ENCODE assay signal across 7 mouse cellular contexts in genomic region chr10:126928819-126929206, GRCm38 (mm10). TPM values are rescaled to one million over a fixed set of nuclear protein-coding genes. Genes with fewer than 3 reads are reported as not detected.
DNase-seq lines count a peak whose midpoint lies in the region; ATAC-seq and TF ChIP-seq lines count a peak whose summit lies in the region.

No protein-coding gene starts in this region.

- H3K4me1 ChIP-seq in forebrain, postnatal 0 days (ENCODE audit: insufficient read depth), result peaks cover 30% of the 10 kb centered on the region
- peaks cover 52% of the 10 kb centered on the region for H3K4me1 ChIP-seq in intestine, embryonic 16.5 days (ENCODE audit: control insufficient read depth, insufficient read depth, low read length)
- H3K4me1 ChIP-seq in midbrain, embryonic 12.5 days, result peaks cover 61% of the 10 kb centered on the region

- no peaks in the 10 kb centered on the region for H3K27me3 ChIP-seq in forebrain, postnatal 0 days (ENCODE audit: insufficient read depth, low read length)
- H3K27me3 ChIP-seq in intestine, embryonic 16.5 days (replicated peaks; ENCODE audit: control insufficient read depth, insufficient read depth, low read length), result no peaks in the 10 kb centered on the region
- H3K27me3 ChIP-seq in midbrain, embryonic 12.5 days, result peaks cover 42% of the 10 kb centered on the region

- H3K4me3 ChIP-seq in forebrain, postnatal 0 days (ENCODE audit: low read depth, low read length), result peak overlapping the region; percentile 52
- H3K4me3 ChIP-seq in intestine, embryonic 16.5 days (ENCODE audit: low read length), result peak overlapping the region; percentile 58
- H3K4me3 ChIP-seq in midbrain, embryonic 12.5 days, result peak overlapping the region; percentile 57

- H3K27ac ChIP-seq in forebrain, postnatal 0 days (ENCODE audit: low read depth, low read length), result peak overlapping the region; percentile 82
- peak overlapping the region; percentile 96 for H3K27ac ChIP-seq in intestine, embryonic 16.5 days (ENCODE audit: low read length)
- no peak overlapping the region for H3K27ac ChIP-seq in midbrain, embryonic 12.5 days (replicated peaks)

- peak overlapping the region; percentile 78 for H3K9ac ChIP-seq in forebrain, postnatal 0 days
- H3K9ac ChIP-seq in intestine, embryonic 16.5 days (ENCODE audit: low read depth, low read length), result peak overlapping the region; percentile 82
- no peak overlapping the region for H3K9ac ChIP-seq in midbrain, embryonic 12.5 days (replicated peaks)

- peak; percentile 69 for DNase-seq in right cerebral cortex, adult 18-20 months
- no peak for DNase-seq in right cerebral cortex, postnatal 14 days
- no peak for DNase-seq in forebrain, postnatal 0 days
- no peak for DNase-seq in frontal cortex, adult 2 months (ENCODE audit: extremely low spot score in 1 of 2, low spot score in 1 of 2)

- no peak for TF ChIP-seq CTCF in forebrain, postnatal 0 days (IDR thresholded peaks at IDR 0.05; ENCODE audit: low read depth)

- no peaks in the 10 kb centered on the region for H3K9me3 ChIP-seq in forebrain, postnatal 0 days (ENCODE audit: low read length)
- no peaks in the 10 kb centered on the region for H3K9me3 ChIP-seq in intestine, embryonic 16.5 days (ENCODE audit: control insufficient read depth, low read length)
- no peaks in the 10 kb centered on the region for H3K9me3 ChIP-seq in midbrain, embryonic 12.5 days

- WGBS in forebrain, postnatal 0 days, result 17% methylated on average over 12 of the region's 12 CpGs
- WGBS in intestine, embryonic 16.5 days, result 23% methylated on average over 12 of the region's 12 CpGs
- WGBS in midbrain, embryonic 12.5 days, result 23% methylated on average over 12 of the region's 12 CpGs

- ATAC-seq in forebrain, postnatal 0 days, result no peak
- ATAC-seq in intestine, embryonic 16.5 days, result peak; percentile 3; the same call in 1 of the 2 replicates
- no peak for ATAC-seq in midbrain, embryonic 12.5 days (ENCODE audit: low FRiP score, low read depth)
- ATAC-seq in erythroblast, adult 5-6 weeks (replicated peaks; ENCODE audit: low FRiP score, poor library complexity, severe bottlenecking), result no peak

- no peaks in the 10 kb centered on the region for H3K36me3 ChIP-seq in forebrain, postnatal 0 days (ENCODE audit: insufficient read depth)
- no peaks in the 10 kb centered on the region for H3K36me3 ChIP-seq in intestine, embryonic 16.5 days (ENCODE audit: control insufficient read depth, insufficient read depth, low read length)
- no peaks in the 10 kb centered on the region for H3K36me3 ChIP-seq in midbrain, embryonic 12.5 days

- peak overlapping the region; percentile 93 for H3K4me2 ChIP-seq in forebrain, postnatal 0 days (ENCODE audit: low read depth)
- peak overlapping the region; percentile 94 for H3K4me2 ChIP-seq in intestine, embryonic 16.5 days (ENCODE audit: low read depth, low read length)
- peak overlapping the region; percentile 93 for H3K4me2 ChIP-seq in midbrain, embryonic 12.5 days (replicated peaks)

RNA-seq across cellular contexts. Expression of gene Atp23, which starts 27.7 kb away (rescaled TPM):
- total RNA-seq in forebrain, postnatal 0 days (2014; rRNA removed), result 11.8 and 13.7 TPM in 2 replicates
- polyA plus RNA-seq in forebrain, postnatal 0 days (2015; fragmentation: Nextera tagmentation; extraction: Ambion mirVana), result 14.6 and 16.7 TPM in 2 replicates
- 14.8 and 15.3 TPM in 2 replicates for polyA plus RNA-seq in intestine, embryonic 16.5 days (2015; fragmentation: Nextera tagmentation; extraction: Ambion mirVana)
- 14.4 and 15.0 TPM in 2 replicates for polyA plus RNA-seq in midbrain, embryonic 12.5 days (2016; fragmentation: Nextera tagmentation; extraction: Ambion mirVana)
- total RNA-seq in erythroblast, adult 5-6 weeks (2015; ENCODE audit: low replicate concordance), result 0.38 and 2.3 TPM in 2 replicates
- total RNA-seq in erythroblast, adult 5-6 weeks (2017; ENCODE audit: low replicate concordance), result 0.09 and 0.98 TPM in 2 replicates
- 9.5 and 10.7 TPM in 2 replicates for polyA plus RNA-seq in frontal cortex, adult 2 months (2012; rRNA removed)

RNA-seq across cellular contexts. Expression of gene Ctdsp2, which starts 49.7 kb away (rescaled TPM):
- 45.9 and 56.0 TPM in 2 replicates for total RNA-seq in forebrain, postnatal 0 days (2014; rRNA removed)
- 12.8 and 14.4 TPM in 2 replicates for polyA plus RNA-seq in forebrain, postnatal 0 days (2015; fragmentation: Nextera tagmentation; extraction: Ambion mirVana)
- polyA plus RNA-seq in intestine, embryonic 16.5 days (2015; fragmentation: Nextera tagmentation; extraction: Ambion mirVana), result 41.2 and 44.0 TPM in 2 replicates
- 40.1 and 45.4 TPM in 2 replicates for polyA plus RNA-seq in midbrain, embryonic 12.5 days (2016; fragmentation: Nextera tagmentation; extraction: Ambion mirVana)
- 19.6 and 29.3 TPM in 2 replicates for total RNA-seq in erythroblast, adult 5-6 weeks (2015; ENCODE audit: low replicate concordance)
- total RNA-seq in erythroblast, adult 5-6 weeks (2017; ENCODE audit: low replicate concordance), result 16.5 and 20.9 TPM in 2 replicates
- polyA plus RNA-seq in frontal cortex, adult 2 months (2012; rRNA removed), result 78.3 and 79.7 TPM in 2 replicates
